Mouse (Mus musculus) forebrain, embryonic 14.5 days (tissue): ENCODE data around the gene Sp7. TPM values are rescaled to one million over a fixed set of nuclear protein-coding genes. Genes with fewer than 3 reads are reported as not detected.
A peak's percentile ranks its signal among the peaks of the same experiment; 100 is the strongest.

Source experiments
- ATAC-seq: fragments of 200-750 bp; cut with Nextera tagmentation; 2 replicates; pipeline ENCODE4 v1.8.0; 2017; ENCODE audit warnings: mild to moderate bottlenecking, moderate library complexity
- DNase-seq: peaks from one replicate; pipeline ENCODE4 v3.0.0-alpha.2; 2015; ENCODE audit warnings: low spot score
- H3K27ac ChIP-seq: fragments of 300-500 bp; sonication (generic); 2 replicates; pipeline ENCODE4 v1.5.1; 2014; ENCODE audit warnings: low read depth, mild to moderate bottlenecking, control low read depth, low read length, moderate library complexity
- H3K27me3 ChIP-seq: fragments of 300-500 bp; sonication (generic); replicated peaks from 2 replicates; pipeline ENCODE4 v1.6.1; 2014; ENCODE audit warnings: low read length, control low read depth, mixed read lengths; ENCODE audit not compliant: control insufficient read depth, insufficient read depth
- H3K36me3 ChIP-seq: fragments of 300-500 bp; sonication (generic); 2 replicates; pipeline ENCODE4 v1.6.1; 2014; ENCODE audit warnings: low read length, control low read depth; ENCODE audit not compliant: control insufficient read depth, insufficient read depth
- H3K4me1 ChIP-seq: fragments of 300-500 bp; sonication (generic); 2 replicates; pipeline ENCODE4 v1.6.1; 2014; ENCODE audit warnings: antibody characterized with exemption, low read length, control low read depth; ENCODE audit not compliant: control insufficient read depth, insufficient read depth
- H3K4me2 ChIP-seq: fragments of 300-500 bp; sonication (generic); 2 replicates; pipeline ENCODE4 v1.6.1; 2014; ENCODE audit warnings: mild to moderate bottlenecking, control low read depth, low read length
- H3K4me3 ChIP-seq: fragments of 300-500 bp; sonication (generic); 2 replicates; pipeline ENCODE4 v1.5.1; 2014; ENCODE audit warnings: low read depth, low read length, control low read depth
- H3K9ac ChIP-seq: fragments of 300-500 bp; sonication (generic); 2 replicates; pipeline ENCODE4 v1.6.1; 2014; ENCODE audit warnings: mild to moderate bottlenecking, low read length, control low read depth, moderate library complexity
- H3K9me3 ChIP-seq: fragments of 300-500 bp; sonication (generic); replicated peaks from 2 replicates; pipeline ENCODE4 v1.6.1; 2016; ENCODE audit warnings: low read length, control low read depth, mixed read lengths; ENCODE audit not compliant: control insufficient read depth
- WGBS: fragments of 180-500 bp; shearing (Covaris S2); extraction: QIAGEN DNeasy Blood & Tissue Kit; methylation state at CpG from one replicate; pipeline ENCODE4 v1.1.7; 2014; 5-methylcytosine and 5-hydroxymethylcytosine counted together
- polyA plus RNA-seq: library from polyadenylated mRNA; unstranded; fragments of >200 nt; fragmentation: Nextera tagmentation; extraction: Ambion mirVana; gene quantifications from 2 replicates; pipeline ENCODE4 v1.2.1, GENCODE M21; 2014

Sp7 gene
- 0.33 and 0.39 TPM in 2 replicates for polyA plus RNA-seq

GRCm38 (mm10) chr15:102366733-102367344 is at the start of gene Sp7:
Gene Sp7 (minus strand): TSS chr15:102367182.
- no peaks in the 10 kb centered on the region for H3K4me1 ChIP-seq
- no peak for ATAC-seq
- H3K27me3 ChIP-seq, result peaks cover 9% of the 10 kb centered on the region; the same call in 1 of the 2 replicates
- 8% methylated on average over 15 of the region's 15 CpGs for WGBS
- H3K9me3 ChIP-seq, result no peaks in the 10 kb centered on the region
- peak; percentile 46 for DNase-seq
- H3K4me3 ChIP-seq, result 0 out of 2 replicates have a peak within 1 kb of the TSS, but pooled peaks have one; percentile 6
- no peaks in the 10 kb centered on the region for H3K36me3 ChIP-seq
- peak within 1 kb of the TSS; percentile 42 for H3K4me2 ChIP-seq
- peak within 1 kb of the TSS; percentile 40; the same call in 1 of the 2 replicates for H3K9ac ChIP-seq
- H3K27ac ChIP-seq, result no peak within 1 kb of the TSS

- H3K4me1 ChIP-seq, result peaks cover 23% of the 10 kb centered on the region
- H3K4me3 ChIP-seq, result no peak overlapping the region
- no peak overlapping the region for H3K9ac ChIP-seq
- no peak overlapping the region for H3K27ac ChIP-seq
- H3K9me3 ChIP-seq, result no peaks in the 10 kb centered on the region
- DNase-seq (no peak), ATAC-seq (no peak)
- peaks cover 52% of the 10 kb centered on the region for H3K36me3 ChIP-seq
- no peaks in the 10 kb centered on the region for H3K27me3 ChIP-seq
- H3K4me2 ChIP-seq, result no peak overlapping the region
Observed at GRCm38 (mm10) chr15:102413687-102414086, 46.7 kb upstream of the Sp7 start.

- Histone ChIP-seq H3K27me3 (no peaks in the 10 kb centered on the region), H3K27ac (no peak overlapping the region), H3K9me3 (no peaks in the 10 kb centered on the region), H3K4me1 (peaks cover 31% of the 10 kb centered on the region), H3K36me3 (peaks cover 58% of the 10 kb centered on the region), H3K4me2 (peak overlapping the region; percentile 33), H3K4me3 (no peak overlapping the region), H3K9ac (no peak overlapping the region)
- no peak for ATAC-seq
- DNase-seq, result no peak
- 100% methylated on average over 1 of the region's 1 CpGs for WGBS
Observed at GRCm38 (mm10) chr15:102411077-102411476, 44.1 kb upstream of the Sp7 start.

GRCm38 (mm10) chr15:102409286-102409685 is 42.3 kb upstream of the Sp7 start:
- DNase-seq (no peak), ATAC-seq (no peak)
- 93% methylated on average over 3 of the region's 3 CpGs for WGBS
- peak overlapping the region; percentile 21; the same call in 1 of the 2 replicates for H3K4me2 ChIP-seq
- no peaks in the 10 kb centered on the region for H3K9me3 ChIP-seq
- H3K9ac ChIP-seq, result 0 out of 2 replicates have a peak overlapping the region, but pooled peaks have one; percentile 13
- peaks cover 58% of the 10 kb centered on the region for H3K36me3 ChIP-seq
- no peaks in the 10 kb centered on the region for H3K27me3 ChIP-seq
- H3K27ac ChIP-seq, result no peak overlapping the region
- peaks cover 31% of the 10 kb centered on the region for H3K4me1 ChIP-seq
- no peak overlapping the region for H3K4me3 ChIP-seq

GRCm38 (mm10) chr15:102408558-102409130 is 41.7 kb upstream of the Sp7 start:
- H3K36me3 ChIP-seq, result peaks cover 58% of the 10 kb centered on the region
- DNase-seq (no peak), ATAC-seq (no peak)
- H3K27ac ChIP-seq, result no peak overlapping the region
- 85% methylated on average over 2 of the region's 2 CpGs for WGBS
- no peak overlapping the region for H3K4me3 ChIP-seq
- H3K4me2 ChIP-seq, result no peak overlapping the region
- H3K27me3 ChIP-seq, result no peaks in the 10 kb centered on the region
- H3K4me1 ChIP-seq, result peaks cover 31% of the 10 kb centered on the region
- no peak overlapping the region for H3K9ac ChIP-seq
- no peaks in the 10 kb centered on the region for H3K9me3 ChIP-seq

GRCm38 (mm10) chr15:102407681-102408557 is 40.9 kb upstream of the Sp7 start:
- 93% methylated on average over 10 of the region's 10 CpGs for WGBS
- Histone ChIP-seq H3K36me3 (peaks cover 51% of the 10 kb centered on the region), H3K4me2 (no peak overlapping the region; the same call in 1 of the 2 replicates)

GRCm38 (mm10) chr15:102406912-102407580 is 40.1 kb upstream of the Sp7 start:
- ATAC-seq (no peak), DNase-seq (no peak)
- Histone ChIP-seq H3K27me3 (no peaks in the 10 kb centered on the region), H3K4me3 (peak overlapping the region; percentile 80), H3K4me1 (peaks cover 31% of the 10 kb centered on the region), H3K27ac (peak overlapping the region; percentile 93), H3K36me3 (peaks cover 43% of the 10 kb centered on the region), H3K9ac (peak overlapping the region; percentile 87), H3K4me2 (peak overlapping the region; percentile 56), H3K9me3 (no peaks in the 10 kb centered on the region)
- 30% methylated on average over 3 of the region's 3 CpGs for WGBS

More at GRCm38 (mm10) chr15:102407681-102408557, 40.9 kb upstream of the Sp7 start:
- ATAC-seq (no peak), DNase-seq (no peak)
- H3K9me3 ChIP-seq, result no peaks in the 10 kb centered on the region
- no peak overlapping the region for H3K27ac ChIP-seq
- H3K4me3 ChIP-seq, result no peak overlapping the region
- H3K9ac ChIP-seq, result no peak overlapping the region
- H3K4me1 ChIP-seq, result peaks cover 31% of the 10 kb centered on the region
- H3K27me3 ChIP-seq, result no peaks in the 10 kb centered on the region

GRCm38 (mm10) chr15:102406196-102406911 is 39.4 kb upstream of the Sp7 start:
- Histone ChIP-seq H3K27me3 (no peaks in the 10 kb centered on the region), H3K27ac (peak overlapping the region; percentile 93), H3K4me3 (peak overlapping the region; percentile 80), H3K4me2 (peak overlapping the region; percentile 56), H3K36me3 (peaks cover 36% of the 10 kb centered on the region), H3K9me3 (no peaks in the 10 kb centered on the region), H3K9ac (peak overlapping the region; percentile 87), H3K4me1 (peaks cover 28% of the 10 kb centered on the region)
- 1% methylated on average over 28 of the region's 69 CpGs for WGBS
- ATAC-seq (no peak), DNase-seq (peak; percentile 56)
